In the genomic region with DNA sequence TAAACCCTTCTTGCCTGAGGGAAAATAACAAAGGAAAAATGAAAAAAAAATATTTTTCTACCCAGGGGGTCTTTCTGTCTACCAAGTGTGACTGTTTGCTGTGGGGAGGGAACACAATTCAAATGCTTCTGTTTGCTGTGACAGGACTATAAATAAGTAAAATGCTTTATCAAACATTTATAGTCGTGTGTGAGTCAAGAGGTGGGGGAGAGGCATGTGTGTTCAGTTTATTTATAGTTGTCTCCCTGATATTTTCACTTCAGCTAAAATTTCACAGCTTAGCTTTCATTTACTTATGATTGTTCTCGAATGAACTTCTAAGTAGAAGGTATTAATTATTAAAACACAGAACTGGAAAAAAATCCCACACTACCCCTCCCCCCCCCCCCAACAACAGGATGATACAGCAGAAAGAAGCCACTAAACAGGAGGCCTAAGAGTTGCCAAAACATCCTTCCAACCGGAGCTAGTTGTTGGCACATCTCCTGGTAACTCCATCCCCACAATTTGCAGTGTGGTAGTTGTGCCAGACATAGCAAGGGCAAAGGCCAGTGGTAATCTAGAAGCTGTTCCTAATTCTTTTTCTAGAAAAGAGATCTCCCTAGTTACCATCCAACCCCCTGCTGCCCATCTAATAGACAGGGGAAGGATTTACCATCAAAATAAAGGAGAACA, we compare ENCODE assay signal across 21 mouse cellular contexts.
DNase-seq lines count a peak whose midpoint lies in the region; ATAC-seq and TF ChIP-seq lines count a peak whose summit lies in the region.
"Had no signal": no experiment of that assay in that cellular context is flagged by ENCODE, and none has a peak within 500 bp of the region (broad histone marks: within the 10 kb centered on the region; RNA-seq: fewer than 3 reads in every experiment).

No protein-coding gene starts in this region.

- no peak overlapping the region for H3K4me3 ChIP-seq in heart, embryonic 15.5 days
- H3K4me3 ChIP-seq in heart, postnatal 0 days (ENCODE audit: low read depth, low read length) = no peak overlapping the region
- H3K4me3 ChIP-seq: embryonic facial prominence, embryonic 13.5 days; erythroblast, embryonic 14.5 days; forebrain, embryonic 12.5 days; layer of hippocampus, adult 2 months; neural tube, embryonic 15.5 days had no signal

- H3K9ac ChIP-seq in heart, embryonic 15.5 days = no peak overlapping the region
- no peak overlapping the region for H3K9ac ChIP-seq in heart, postnatal 0 days (replicated peaks; ENCODE audit: low read depth, low read length)
- H3K9ac ChIP-seq: embryonic facial prominence, embryonic 13.5 days; forebrain, embryonic 12.5 days; neural tube, embryonic 15.5 days had no signal

- H3K4me2 ChIP-seq in heart, embryonic 15.5 days = no peak overlapping the region
- H3K4me2 ChIP-seq in heart, postnatal 0 days (ENCODE audit: low read depth, low read length) = no peak overlapping the region
- H3K4me2 ChIP-seq: embryonic facial prominence, embryonic 13.5 days; forebrain, embryonic 12.5 days; liver, embryonic 11.5 days; midbrain, embryonic 11.5 days; neural tube, embryonic 15.5 days had no signal

- peak; percentile 23 for DNase-seq in gastrocnemius, adult 18-20 months (ENCODE audit: low spot score)
- DNase-seq in gastrocnemius, postnatal 25 days = no peak
- DNase-seq in heart, postnatal 25 days (ENCODE audit: low spot score) = no peak
- DNase-seq in brain, adult 2 months (ENCODE audit: low read depth, low spot score) = peak; percentile 82
- DNase-seq in heart, postnatal 0 days (ENCODE audit: low spot score) = peak; percentile 60
- DNase-seq in thymus, postnatal 4 days = no peak
- DNase-seq: adrenal gland, adult 2 months; embryo, embryonic 11 days; kidney, postnatal 25 days; lung, adult 18-20 months; lung, postnatal 10 days; spleen, adult 18-20 months had no signal

- H3K9me3 ChIP-seq in heart, embryonic 15.5 days (replicated peaks) = no peaks in the 10 kb centered on the region
- no peaks in the 10 kb centered on the region for H3K9me3 ChIP-seq in heart, postnatal 0 days (replicated peaks; ENCODE audit: control insufficient read depth, low read length)
- H3K9me3 ChIP-seq: embryonic facial prominence, embryonic 13.5 days; forebrain, embryonic 12.5 days; neural tube, embryonic 15.5 days had no signal

- no peaks in the 10 kb centered on the region for H3K27me3 ChIP-seq in heart, embryonic 15.5 days
- H3K27me3 ChIP-seq in heart, postnatal 0 days (ENCODE audit: control insufficient read depth, insufficient read depth, low read length) = no peaks in the 10 kb centered on the region
- H3K27me3 ChIP-seq: embryonic facial prominence, embryonic 13.5 days; forebrain, embryonic 12.5 days; neural tube, embryonic 15.5 days had no signal

- no peaks in the 10 kb centered on the region for H3K36me3 ChIP-seq in heart, embryonic 15.5 days
- H3K36me3 ChIP-seq in heart, postnatal 0 days (replicated peaks; ENCODE audit: control insufficient read depth, insufficient read depth, low read length) = no peaks in the 10 kb centered on the region
- H3K36me3 ChIP-seq: embryonic facial prominence, embryonic 13.5 days; forebrain, embryonic 12.5 days; neural tube, embryonic 15.5 days had no signal

- 35% methylated on average over 3 of the region's 3 CpGs for WGBS in heart, embryonic 15.5 days
- 17% methylated on average over 3 of the region's 3 CpGs for WGBS in heart, postnatal 0 days

- TF ChIP-seq CTCF in heart, postnatal 0 days (IDR thresholded peaks at IDR 0.05; ENCODE audit: low read depth) = no peak

- no peak for ATAC-seq in heart, embryonic 15.5 days (replicated peaks; ENCODE audit: insufficient number of reproducible peaks, insufficient read depth, low FRiP score, low read depth)
- ATAC-seq in heart, postnatal 0 days (ENCODE audit: insufficient read depth, low read depth) = peak; percentile 62; the same call in 1 of the 2 replicates
- ATAC-seq: intestine, postnatal 0 days had no signal

- peak overlapping the region; percentile 66 for H3K27ac ChIP-seq in heart, embryonic 15.5 days
- H3K27ac ChIP-seq in heart, postnatal 0 days (ENCODE audit: low read depth) = peak overlapping the region; percentile 72
- H3K27ac ChIP-seq: embryonic facial prominence, embryonic 13.5 days; forebrain, embryonic 12.5 days; layer of hippocampus, adult 2 months; neural tube, embryonic 15.5 days had no signal

- intact Hi-C loops in heart, postnatal 25 days (cut with DNase I) = no loop called here

- H3K4me1 ChIP-seq in heart, embryonic 15.5 days (replicated peaks) = no peaks in the 10 kb centered on the region
- H3K4me1 ChIP-seq in heart, postnatal 0 days (ENCODE audit: control insufficient read depth, insufficient read depth) = no peaks in the 10 kb centered on the region; the same call in 1 of the 2 replicates
- H3K4me1 ChIP-seq: embryonic facial prominence, embryonic 13.5 days; forebrain, embryonic 12.5 days; neural tube, embryonic 15.5 days had no signal

- no peak for TF ChIP-seq EP300 in heart, postnatal 0 days (IDR thresholded peaks at IDR 0.05; ENCODE audit: low read depth)

Comparison
In these comparisons a context has a peak if more than half of its experiments do, and no peak if none do; other contexts are left out.
1. DNase-seq: peak in gastrocnemius, adult 18-20 months (single experiment), brain, adult 2 months (single experiment) and heart, postnatal 0 days (single experiment); none in gastrocnemius, postnatal 25 days (single experiment), heart, postnatal 25 days (single experiment) and thymus, postnatal 4 days (single experiment).